Mouse (Mus musculus): ENCODE measurements at regions not wholly inside any gene's neighbourhood (a gene's known extent, or its start where the extent isn't known, plus 50 kb on each side); places are given as distances from the start of the nearest gene placed in this dataset.

GRCm38 (mm10) chr13:110928143-110928542, 326.7 kb upstream of the Actbl2 start:
- intact Hi-C loops (cut with DNase I; ENCODE audit: low total_unique reads), result no loop called here
- no peak for DNase-seq

- no peak for DNase-seq
- intact Hi-C loops (cut with DNase I; ENCODE audit: low total_unique reads), result no loop called here
These were observed 325.9 kb upstream of the Actbl2 start for GRCm38 (mm10) chr13:110928894-110929293.

- peak; percentile 13 for DNase-seq
- intact Hi-C loops (cut with DNase I; ENCODE audit: low total_unique reads), result no loop called here
These were observed 325.2 kb upstream of the Actbl2 start for GRCm38 (mm10) chr13:110929579-110929978.

- intact Hi-C loops (cut with DNase I; ENCODE audit: low total_unique reads), result no loop called here
- DNase-seq, result no peak
These were observed 313.2 kb upstream of the Actbl2 start for GRCm38 (mm10) chr13:110941587-110941986.

GRCm38 (mm10) chr13:110942986-110943644, 311.7 kb upstream of the Actbl2 start:
- DNase-seq, result no peak
- intact Hi-C loops (cut with DNase I; ENCODE audit: low total_unique reads), result no loop called here

- DNase-seq, result no peak
- intact Hi-C loops (cut with DNase I; ENCODE audit: low total_unique reads), result no loop called here
These were observed 310.8 kb upstream of the Actbl2 start for GRCm38 (mm10) chr13:110944061-110944460.

- intact Hi-C loops (cut with DNase I; ENCODE audit: low total_unique reads), result no loop called here
These were observed 310.1 kb upstream of the Actbl2 start for GRCm38 (mm10) chr13:110944683-110945082.

GRCm38 (mm10) chr13:110960212-110960611, 294.6 kb upstream of the Actbl2 start:
- intact Hi-C loops (cut with DNase I; ENCODE audit: low total_unique reads), result loop anchor here (10.0 kb wide), 1 partner anchor 445 kb away; no protein-coding TSS in a partner anchor
- DNase-seq, result no peak

More at GRCm38 (mm10) chr13:110944683-110945082, 310.1 kb upstream of the Actbl2 start:
- no peak for DNase-seq

GRCm38 (mm10) chr13:110967109-110967508, 287.7 kb upstream of the Actbl2 start:
- peak; percentile 23 for DNase-seq
- intact Hi-C loops (cut with DNase I; ENCODE audit: low total_unique reads), result loop anchor here (5.0 to 10.0 kb wide), 3 partner anchors 275 to 575 kb away; no protein-coding TSS in a partner anchor

- intact Hi-C loops (cut with DNase I; ENCODE audit: low total_unique reads), result loop anchor here (5.0 to 10.0 kb wide), 3 partner anchors 274 to 576 kb away; no protein-coding TSS in a partner anchor
- DNase-seq, result peak; percentile 58
These were observed 286.9 kb upstream of the Actbl2 start for GRCm38 (mm10) chr13:110967626-110968506.

GRCm38 (mm10) chr13:110968507-110968905, 286.3 kb upstream of the Actbl2 start:
- DNase-seq, result peak; percentile 15
- intact Hi-C loops (cut with DNase I; ENCODE audit: low total_unique reads), result loop anchor here (5.0 to 10.0 kb wide), 3 partner anchors 274 to 576 kb away; no protein-coding TSS in a partner anchor

GRCm38 (mm10) chr13:110977379-110977778, 277.4 kb upstream of the Actbl2 start:
- DNase-seq, result no peak
- intact Hi-C loops (cut with DNase I; ENCODE audit: low total_unique reads), result no loop called here

- DNase-seq, result no peak
- intact Hi-C loops (cut with DNase I; ENCODE audit: low total_unique reads), result no loop called here
These were observed 276.8 kb upstream of the Actbl2 start for GRCm38 (mm10) chr13:110978022-110978421.

- intact Hi-C loops (cut with DNase I; ENCODE audit: low total_unique reads), result no loop called here
- DNase-seq, result no peak
These were observed 264.1 kb upstream of the Actbl2 start for GRCm38 (mm10) chr13:110990677-110991076.

- intact Hi-C loops (cut with DNase I; ENCODE audit: low total_unique reads), result no loop called here
- DNase-seq, result no peak
These were observed 263.7 kb upstream of the Actbl2 start for GRCm38 (mm10) chr13:110991121-110991520.

GRCm38 (mm10) chr13:110994596-110994995, 260.2 kb upstream of the Actbl2 start:
- intact Hi-C loops (cut with DNase I; ENCODE audit: low total_unique reads), result no loop called here

GRCm38 (mm10) chr13:111002670-111003069, 252.1 kb upstream of the Actbl2 start:
- intact Hi-C loops (cut with DNase I; ENCODE audit: low total_unique reads), result no loop called here
- no peak for DNase-seq

More at GRCm38 (mm10) chr13:110994596-110994995, 260.2 kb upstream of the Actbl2 start:
- no peak for DNase-seq

- no peak for DNase-seq
- intact Hi-C loops (cut with DNase I; ENCODE audit: low total_unique reads), result no loop called here
These were observed 240.7 kb upstream of the Actbl2 start for GRCm38 (mm10) chr13:111014142-111014541.

- intact Hi-C loops (cut with DNase I; ENCODE audit: low total_unique reads), result no loop called here
These were observed 224.7 kb upstream of the Actbl2 start for GRCm38 (mm10) chr13:111030111-111030510.

GRCm38 (mm10) chr13:111031633-111032032, 223.2 kb upstream of the Actbl2 start:
- intact Hi-C loops (cut with DNase I; ENCODE audit: low total_unique reads), result no loop called here
- DNase-seq, result no peak

More at GRCm38 (mm10) chr13:111030111-111030510, 224.7 kb upstream of the Actbl2 start:
- DNase-seq, result no peak
